Mouse (Mus musculus) olfactory bulb, adult 2 months (tissue): ENCODE measurements around the gene Sh3kbp1.

Experiments
- CTCF ChIP-seq: fragments of 200-500 bp; IDR thresholded peaks from 2 replicates; pipeline ENCODE4 v1.5.1; 2012; ENCODE audit warnings: low read depth, mild to moderate bottlenecking, low read length, moderate library complexity; ENCODE audit not compliant: insufficient read depth
- POLR2A ChIP-seq: fragments of 200-500 bp; IDR thresholded peaks from 2 replicates; pipeline ENCODE4 v1.6.1; 2012; ENCODE audit warnings: mild to moderate bottlenecking, low read depth, low read length, moderate library complexity; ENCODE audit not compliant: insufficient read depth

DNA sequence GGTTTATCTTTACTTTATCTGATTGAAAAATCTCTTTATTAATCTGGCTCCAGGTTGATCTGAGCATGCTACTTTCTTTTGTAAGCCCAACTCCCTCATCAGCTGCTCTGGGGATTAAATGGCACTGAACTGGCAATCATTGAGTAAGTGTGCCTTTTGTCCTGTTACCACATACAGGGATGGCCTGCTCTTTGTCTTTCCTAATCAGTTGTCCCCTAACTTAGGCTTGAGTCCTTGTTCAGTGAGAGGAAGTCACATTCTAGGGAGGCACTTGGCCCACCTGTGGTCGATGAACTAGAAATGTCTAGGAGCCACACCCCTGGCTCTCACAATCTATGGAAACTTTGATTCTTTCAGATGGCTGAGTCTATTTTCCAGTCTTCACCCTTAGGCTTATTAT is 58.4 kb downstream of the Sh3kbp1 start:
- TF ChIP-seq POLR2A (no peak), CTCF (no peak)
